Mouse (Mus musculus) liver, postnatal 0 days (tissue): Measurements from ENCODE around the gene Cbx4.

Experiments used
- CTCF ChIP-seq: sonication (generic); IDR thresholded peaks from 2 replicates; pipeline ENCODE4 v1.5.1; 2016; ENCODE audit warnings: antibody characterized with exemption, low read depth
- EP300 ChIP-seq: IDR thresholded peaks from 2 replicates; pipeline ENCODE4 v1.6.1; 2016; ENCODE audit warnings: antibody characterized with exemption, low read depth, mild to moderate bottlenecking

DNA sequence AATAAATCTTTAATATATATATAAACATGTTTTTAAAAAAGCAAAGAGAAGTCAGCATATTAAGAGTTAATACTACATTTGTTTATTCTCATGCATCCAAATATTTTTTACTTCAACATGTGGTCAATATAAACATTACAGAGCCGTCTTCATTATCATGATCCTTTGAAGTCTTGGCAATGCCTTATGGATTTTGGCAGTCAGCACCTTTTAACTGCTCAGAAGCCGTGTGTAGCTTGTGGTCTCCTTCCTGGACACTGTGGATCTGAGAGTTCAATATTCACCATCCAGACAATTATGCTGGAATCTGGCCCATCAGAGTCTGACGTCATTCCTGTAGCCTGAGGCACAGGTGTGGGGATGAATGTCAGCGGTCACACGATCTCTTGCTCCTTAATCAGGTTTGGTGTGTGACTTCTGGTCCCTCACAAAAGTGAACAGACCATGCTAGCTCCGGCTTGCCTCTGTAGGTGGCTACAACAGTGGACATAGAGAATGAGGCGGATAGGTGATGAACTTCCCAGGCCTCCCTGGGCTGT lies 19.1 kb upstream of the Cbx4 start:
- TF ChIP-seq CTCF (no peak), EP300 (no peak)
